ENCODE assay signal across 10 mouse cellular contexts in genomic region chr14:30163733-30164708, GRCm38 (mm10).
A peak's percentile ranks its signal among the peaks of the same experiment; 100 is the strongest.
DNase-seq lines count a peak whose midpoint lies in the region; ATAC-seq lines count a peak whose summit lies in the region.
"Had no signal": no experiment of that assay in that cellular context is flagged by ENCODE, and none has a peak within 500 bp of the region (broad histone marks: within the 10 kb centered on the region; RNA-seq: fewer than 3 reads in every experiment).

No protein-coding gene starts in this region.

- H3K4me3 ChIP-seq in intestine, embryonic 16.5 days (ENCODE audit: low read length): no peak overlapping the region
- H3K4me3 ChIP-seq: heart, embryonic 13.5 days had no signal

- peak; percentile 65 to 75 for DNase-seq in cerebellum, postnatal 14 days
- DNase-seq in lung, postnatal 36 days: peak; percentile 25
- DNase-seq in lung, postnatal 25 days (ENCODE audit: low spot score): no peak
- DNase-seq in left cerebral cortex, postnatal 36 days (ENCODE audit: low spot score in 2 of 2): peak; percentile 64 to 66
- no peak for DNase-seq in spleen, adult 12 weeks (ENCODE audit: low spot score)
- DNase-seq in urinary bladder, adult 18-20 months (ENCODE audit: low spot score in 2 of 2): no peak

- no peaks in the 10 kb centered on the region for H3K36me3 ChIP-seq in intestine, embryonic 16.5 days (ENCODE audit: control insufficient read depth, insufficient read depth, low read length)

- no peak overlapping the region for H3K4me2 ChIP-seq in intestine, embryonic 16.5 days (ENCODE audit: low read depth, low read length)
- H3K4me2 ChIP-seq: heart, embryonic 13.5 days had no signal

- 76% methylated on average over 20 of the region's 20 CpGs for WGBS in intestine, embryonic 16.5 days

- intact Hi-C loops in left cerebral cortex, postnatal 36 days (cut with DNase I): no loop called here

- no peaks in the 10 kb centered on the region for H3K27me3 ChIP-seq in intestine, embryonic 16.5 days (replicated peaks; ENCODE audit: control insufficient read depth, insufficient read depth, low read length)
- H3K27me3 ChIP-seq: heart, embryonic 13.5 days had no signal

- H3K27ac ChIP-seq in intestine, embryonic 16.5 days (ENCODE audit: low read length): no peak overlapping the region
- H3K27ac ChIP-seq: heart, embryonic 13.5 days; liver, embryonic 14.5 days had no signal

- H3K4me1 ChIP-seq in intestine, embryonic 16.5 days (ENCODE audit: control insufficient read depth, insufficient read depth, low read length): no peaks in the 10 kb centered on the region

- no peak for ATAC-seq in cerebellum, adult (ENCODE audit: insufficient number of reproducible peaks, low FRiP score, low TSS enrichment)
- ATAC-seq in intestine, embryonic 16.5 days: no peak

- no peaks in the 10 kb centered on the region for H3K9me3 ChIP-seq in intestine, embryonic 16.5 days (ENCODE audit: control insufficient read depth, low read length)
- H3K9me3 ChIP-seq: heart, embryonic 13.5 days had no signal

- no peak overlapping the region for H3K9ac ChIP-seq in intestine, embryonic 16.5 days (ENCODE audit: low read depth, low read length)
- H3K9ac ChIP-seq: heart, embryonic 13.5 days; liver, embryonic 14.5 days had no signal

Comparison
In these comparisons a context has a peak if more than half of its experiments do, and no peak if none do; other contexts are left out.
1. DNase-seq: peak in cerebellum, postnatal 14 days (2 of 2), lung, postnatal 36 days (single experiment) and left cerebral cortex, postnatal 36 days (2 of 2); none in lung, postnatal 25 days (single experiment), spleen, adult 12 weeks (single experiment) and urinary bladder, adult 18-20 months (0 of 2).